Mouse (Mus musculus) G1E (cell line): Measurements from ENCODE around the gene Gbp5. TPM values are rescaled to one million over a fixed set of nuclear protein-coding genes. Genes with fewer than 3 reads are reported as not detected.

ENCODE experiments used
- ATAC-seq: 2 replicates; pipeline ENCODE4 v1.8.0; 2016; ENCODE audit warnings: mild to moderate bottlenecking; ENCODE audit not compliant: insufficient number of reproducible peaks, poor library complexity, low FRiP score, severe bottlenecking; ENCODE audit errors: extremely low read depth
- DNase-seq: peaks from one replicate; pipeline ENCODE4 v3.0.0; 2012; ENCODE audit warnings: low spot score
- H3K27me3 ChIP-seq: 2 replicates; pipeline ENCODE4 v1.6.1; 2012; ENCODE audit warnings: mild to moderate bottlenecking, low read length, inconsistent platforms; ENCODE audit not compliant: insufficient read depth
- H3K36me3 ChIP-seq: replicated peaks from 2 replicates; pipeline ENCODE3; 2012; ENCODE audit warnings: mild to moderate bottlenecking, inconsistent platforms
- H3K4me1 ChIP-seq: 2 replicates; pipeline ENCODE4 v1.6.1; 2012; ENCODE audit warnings: low read depth, low read length, inconsistent platforms, mixed read lengths; ENCODE audit not compliant: insufficient read depth
- H3K4me3 ChIP-seq: 2 replicates; pipeline ENCODE4 v1.5.1; 2012; ENCODE audit warnings: low read depth, mild to moderate bottlenecking, inconsistent platforms, low read length, moderate library complexity, mixed read lengths
- H3K9me3 ChIP-seq: replicated peaks from 2 replicates; pipeline ENCODE4 v1.6.1; 2012; ENCODE audit warnings: inconsistent platforms
- CTCF ChIP-seq: IDR thresholded peaks from 2 replicates; pipeline ENCODE4 v1.5.1; 2012; ENCODE audit warnings: low read depth, low read length, inconsistent platforms, mixed read lengths
- GATA1 ChIP-seq: IDR thresholded peaks from 2 replicates; pipeline ENCODE4 v1.6.1; 2012; ENCODE audit warnings: borderline replicate concordance, low read length, inconsistent platforms, mixed read lengths
- GATA2 ChIP-seq: IDR thresholded peaks from 2 replicates; pipeline ENCODE4 v1.6.1; 2012; ENCODE audit warnings: low read depth, low read length, inconsistent platforms, borderline replicate concordance
- POLR2AphosphoS5 ChIP-seq: IDR thresholded peaks from 2 replicates; pipeline ENCODE4 v1.6.1; 2012; ENCODE audit warnings: low read depth, low read length, inconsistent platforms; ENCODE audit not compliant: insufficient replicate concordance
- TAL1 ChIP-seq: conservative IDR thresholded peaks from 2 replicates; pipeline ENCODE4 v1.6.1; 2012; ENCODE audit warnings: low read depth, low read length, inconsistent platforms, mixed read lengths
- polyA plus RNA-seq: library from polyadenylated mRNA; stranded (reverse); fragments of >175 nt; gene quantifications from 2 replicates; pipeline ENCODE4 v1.2.3, GENCODE M21; 2012
- total RNA-seq, 2 experiments: library from RNA; stranded (forward) in 1 of 2; stranded (reverse) in 1 of 2; fragments of 200-1000 nt in 1 of 2; fragments of >200 nt in 1 of 2; fragmentation: Nextera tagmentation in 1 of 2; gene quantifications; 2 replicates each; pipeline ENCODE4 v1.2.3; 2014 to 2017

The Gbp5 gene
- total and polyA plus RNA-seq, 3 experiments, result 0.05 TPM; not detected in 2

GRCm38 (mm10) chr3:142477866-142478265 is 15.9 kb upstream of the Gbp5 start:
- no peaks in the 10 kb centered on the region; the same call in 1 of the 2 replicates for H3K4me1 ChIP-seq
- H3K27me3 ChIP-seq, result peaks cover 2% of the 10 kb centered on the region; the same call in 1 of the 2 replicates
- no peak for ATAC-seq
- DNase-seq, result no peak
- TF ChIP-seq GATA1, result no peak
- TF ChIP-seq CTCF, result no peak
- no peak overlapping the region for H3K4me3 ChIP-seq
- no peaks in the 10 kb centered on the region for H3K9me3 ChIP-seq
- H3K36me3 ChIP-seq, result no peaks in the 10 kb centered on the region

- Histone ChIP-seq H3K9me3 (no peaks in the 10 kb centered on the region), H3K36me3 (no peaks in the 10 kb centered on the region), H3K4me3 (no peak overlapping the region), H3K27me3 (peaks cover 2% of the 10 kb centered on the region; the same call in 1 of the 2 replicates), H3K4me1 (no peaks in the 10 kb centered on the region; the same call in 1 of the 2 replicates)
- DNase-seq, result no peak
- TF ChIP-seq CTCF (no peak), GATA1 (no peak), POLR2AphosphoS5 (no peak), GATA2 (no peak), TAL1 (no peak)
- no peak for ATAC-seq
Measured at GRCm38 (mm10) chr3:142478360-142478759, 15.4 kb upstream of the Gbp5 start.

- no peak for DNase-seq
- no peaks in the 10 kb centered on the region for H3K9me3 ChIP-seq
- H3K27me3 ChIP-seq, result peaks cover 9% of the 10 kb centered on the region
- H3K36me3 ChIP-seq, result no peaks in the 10 kb centered on the region
- no peaks in the 10 kb centered on the region for H3K4me1 ChIP-seq
- ATAC-seq, result peak; percentile 83
- TF ChIP-seq GATA2, result no peak
- TF ChIP-seq GATA1, result no peak
- no peak for TF ChIP-seq TAL1
- TF ChIP-seq CTCF, result no peak
- no peak for TF ChIP-seq POLR2AphosphoS5
- no peak overlapping the region for H3K4me3 ChIP-seq
Measured at GRCm38 (mm10) chr3:142490465-142490864, 3.3 kb upstream of the Gbp5 start.

GRCm38 (mm10) chr3:142495146-142495655 is 1.4 kb downstream of the Gbp5 start:
- no peaks in the 10 kb centered on the region for H3K36me3 ChIP-seq
- H3K9me3 ChIP-seq, result no peaks in the 10 kb centered on the region
- TF ChIP-seq GATA2 (no peak), POLR2AphosphoS5 (no peak), TAL1 (no peak), GATA1 (no peak), CTCF (no peak)
- H3K4me1 ChIP-seq, result no peaks in the 10 kb centered on the region
- H3K4me3 ChIP-seq, result no peak overlapping the region
- DNase-seq (no peak), ATAC-seq (no peak)
- H3K27me3 ChIP-seq, result peaks cover 12% of the 10 kb centered on the region

- no peak for ATAC-seq
Measured at GRCm38 (mm10) chr3:142496113-142497101, 2.6 kb downstream of the Gbp5 start.

GRCm38 (mm10) chr3:142497123-142497841 is 3.5 kb downstream of the Gbp5 start:
- no peaks in the 10 kb centered on the region for H3K36me3 ChIP-seq
- DNase-seq (no peak), ATAC-seq (no peak)
- H3K27me3 ChIP-seq, result peaks cover 14% of the 10 kb centered on the region
- no peak for TF ChIP-seq TAL1
- TF ChIP-seq POLR2AphosphoS5, result no peak
- TF ChIP-seq GATA1, result no peak
- TF ChIP-seq CTCF, result no peak
- no peak for TF ChIP-seq GATA2
- H3K4me3 ChIP-seq, result no peak overlapping the region
- H3K9me3 ChIP-seq, result no peaks in the 10 kb centered on the region
- H3K4me1 ChIP-seq, result no peaks in the 10 kb centered on the region

More at GRCm38 (mm10) chr3:142496113-142497101, 2.6 kb downstream of the Gbp5 start:
- TF ChIP-seq TAL1 (no peak), GATA2 (no peak), POLR2AphosphoS5 (no peak), CTCF (no peak), GATA1 (no peak)
- no peak overlapping the region for H3K4me3 ChIP-seq
- no peaks in the 10 kb centered on the region for H3K9me3 ChIP-seq
- H3K27me3 ChIP-seq, result peaks cover 14% of the 10 kb centered on the region
- no peaks in the 10 kb centered on the region for H3K4me1 ChIP-seq
- no peaks in the 10 kb centered on the region for H3K36me3 ChIP-seq
- DNase-seq, result no peak
